Mouse (Mus musculus): ENCODE results near the gene Fbxl5.

DNA sequence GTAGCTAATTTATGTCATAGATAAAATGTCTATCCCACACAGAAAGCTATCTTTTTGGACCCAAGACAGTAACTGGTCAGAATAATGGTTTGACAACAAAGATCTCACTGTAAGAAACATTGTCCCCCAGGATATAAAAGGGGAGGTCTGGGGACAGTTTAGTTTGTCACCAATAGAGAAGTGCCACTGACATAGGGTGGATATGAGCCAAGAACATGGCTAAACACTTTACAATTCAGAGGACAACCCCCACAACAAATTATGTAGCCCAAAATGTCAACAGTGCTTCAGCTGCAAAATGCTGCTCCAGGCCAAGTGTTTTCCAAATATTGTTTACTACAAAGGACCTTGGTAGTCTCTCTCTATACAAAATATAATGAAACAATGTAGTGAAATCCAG, 45.0 kb downstream of the Fbxl5 start:
- TF ChIP-seq POLR2A (IDR thresholded peaks at IDR 0.05; ENCODE audit: low read depth, low read length) = no peak
- no peak for TF ChIP-seq CTCF (IDR thresholded peaks at IDR 0.05; ENCODE audit: extremely low read depth, insufficient read length, insufficient replicate concordance, low read depth, low read length)

Measured in small intestine, adult 2 months (tissue).